Mouse (Mus musculus) liver, embryonic 14.5 days (tissue): ENCODE measurements around the gene Fbxo34.

Experiments
- CTCF ChIP-seq: IDR thresholded peaks from 2 replicates; pipeline ENCODE4 v1.5.1; 2016; ENCODE audit warnings: antibody characterized with exemption, low read depth, control low read depth
- EP300 ChIP-seq: IDR thresholded peaks from 2 replicates; pipeline ENCODE4 v1.6.1; 2016; ENCODE audit warnings: antibody characterized with exemption, low read depth

- no peak for TF ChIP-seq CTCF
- TF ChIP-seq EP300, result no peak
Observed at GRCm38 (mm10) chr14:47516755-47517154, 66.5 kb downstream of the Fbxo34 start.
